Mouse (Mus musculus) ovary, postnatal 10 days (tissue): ENCODE data around the gene Gmip.

Experiments used
- DNase-seq: peaks from one replicate; pipeline ENCODE4 v3.0.0; 2022; ENCODE audit warnings: low spot score

The Gmip gene

DNA sequence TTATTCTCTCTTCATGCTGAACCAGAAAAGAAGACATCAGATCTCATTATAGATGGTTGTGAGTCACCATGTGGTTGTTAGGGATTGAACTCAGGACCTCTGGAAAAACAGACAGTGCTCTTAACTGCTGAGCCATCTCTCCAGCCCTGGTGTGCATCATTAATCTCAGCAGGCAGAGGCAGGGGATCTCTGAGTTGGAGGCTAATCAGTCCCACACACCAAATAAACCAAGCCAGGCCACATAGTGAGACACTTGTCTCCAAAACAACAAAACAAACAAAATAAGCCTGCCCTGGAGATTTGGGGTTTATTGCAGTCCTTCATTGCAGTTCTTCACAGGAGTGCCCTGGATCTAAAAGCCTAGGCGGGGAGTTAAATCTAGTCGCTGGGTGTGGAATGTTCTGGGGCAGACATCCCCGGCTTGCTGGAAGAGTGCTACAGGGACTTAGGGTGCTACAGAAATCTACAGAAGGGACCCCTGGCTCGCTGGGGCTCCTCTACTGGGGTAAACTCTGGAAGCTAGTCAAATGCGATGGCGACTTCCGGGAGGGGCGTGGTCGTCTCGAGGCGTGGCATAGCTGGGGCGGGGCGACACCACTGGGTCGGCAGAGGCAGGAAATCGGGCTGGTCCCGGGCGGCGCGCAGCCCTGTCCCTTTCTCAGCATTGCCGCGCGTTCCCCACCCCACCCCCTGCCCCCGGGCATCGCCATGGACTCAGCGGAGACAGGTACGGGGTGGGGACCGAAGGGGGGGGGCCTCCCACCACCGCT, at the start of gene Gmip:
Gene Gmip, plus strand, starts transcription at position 586 of the 770 bp plus-strand sequence.
- DNase-seq = no peak

DNA sequence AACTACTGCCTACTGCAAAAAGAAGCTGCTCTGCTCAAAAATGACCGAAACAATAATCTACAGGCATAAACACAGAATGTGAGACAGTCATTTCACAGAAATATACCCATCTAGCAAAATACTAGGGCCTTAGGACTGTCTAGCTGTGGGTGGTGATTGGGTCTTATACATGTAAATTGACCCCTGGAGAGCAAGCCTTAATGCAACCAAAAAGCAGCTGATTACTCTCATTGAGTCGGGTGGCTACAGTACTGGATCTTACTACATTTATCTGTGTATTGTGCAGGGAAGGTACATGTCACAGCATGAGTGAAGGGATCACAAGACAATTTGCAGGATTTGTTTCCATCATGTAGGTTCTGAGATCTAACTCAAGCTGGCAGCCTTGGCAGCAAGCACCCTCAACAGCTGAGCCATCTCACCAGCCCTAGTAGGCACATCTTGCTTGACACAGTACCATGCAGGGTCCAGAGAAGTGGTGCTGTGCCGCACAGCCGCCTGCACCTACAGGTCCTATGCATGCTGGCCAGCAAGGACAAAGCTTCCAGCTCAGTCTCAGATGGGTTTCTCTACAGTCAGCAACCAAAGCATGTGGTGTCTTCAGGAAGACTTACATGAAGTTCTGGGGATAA, 46.5 kb upstream of the Gmip start:
- no peak for DNase-seq

DNA sequence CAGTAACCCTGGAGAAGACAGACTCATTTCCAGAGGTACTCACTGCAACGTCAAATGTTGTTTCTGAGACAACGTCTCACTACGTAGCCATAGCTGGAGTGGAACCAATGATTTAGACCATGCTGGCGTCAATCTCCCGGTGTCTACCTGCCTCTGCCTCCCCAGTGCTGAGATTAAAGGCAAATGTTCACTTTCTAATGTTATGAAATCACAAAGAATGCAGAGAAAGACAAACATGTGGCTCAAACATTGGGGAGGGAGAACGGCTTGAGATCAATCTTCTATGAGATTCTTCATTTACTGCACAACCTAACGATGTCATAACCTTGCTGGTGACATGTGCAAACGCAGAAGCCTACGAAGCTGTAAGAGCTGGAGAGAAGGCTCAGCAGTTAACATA, 37.3 kb upstream of the Gmip start:
- no peak for DNase-seq

DNA sequence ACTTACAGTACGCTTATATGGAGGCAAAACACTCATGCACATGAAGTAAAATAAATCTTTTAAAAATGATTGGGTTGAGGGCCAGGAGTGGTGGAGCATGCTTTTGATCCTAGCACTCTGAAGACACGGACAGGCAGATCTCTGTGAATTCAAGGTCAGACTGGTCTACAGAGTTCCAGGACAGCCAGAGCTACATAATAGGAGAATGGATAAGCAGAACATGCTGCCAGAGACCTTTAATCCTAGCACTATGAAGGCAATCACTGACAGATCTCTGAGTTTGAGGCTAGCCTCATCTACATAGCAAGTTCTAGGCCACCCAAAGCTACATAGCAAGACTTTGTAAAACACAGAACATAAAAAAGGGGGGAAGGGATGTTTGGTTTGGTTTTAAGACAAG, 36.4 kb upstream of the Gmip start:
- no peak for DNase-seq

DNA sequence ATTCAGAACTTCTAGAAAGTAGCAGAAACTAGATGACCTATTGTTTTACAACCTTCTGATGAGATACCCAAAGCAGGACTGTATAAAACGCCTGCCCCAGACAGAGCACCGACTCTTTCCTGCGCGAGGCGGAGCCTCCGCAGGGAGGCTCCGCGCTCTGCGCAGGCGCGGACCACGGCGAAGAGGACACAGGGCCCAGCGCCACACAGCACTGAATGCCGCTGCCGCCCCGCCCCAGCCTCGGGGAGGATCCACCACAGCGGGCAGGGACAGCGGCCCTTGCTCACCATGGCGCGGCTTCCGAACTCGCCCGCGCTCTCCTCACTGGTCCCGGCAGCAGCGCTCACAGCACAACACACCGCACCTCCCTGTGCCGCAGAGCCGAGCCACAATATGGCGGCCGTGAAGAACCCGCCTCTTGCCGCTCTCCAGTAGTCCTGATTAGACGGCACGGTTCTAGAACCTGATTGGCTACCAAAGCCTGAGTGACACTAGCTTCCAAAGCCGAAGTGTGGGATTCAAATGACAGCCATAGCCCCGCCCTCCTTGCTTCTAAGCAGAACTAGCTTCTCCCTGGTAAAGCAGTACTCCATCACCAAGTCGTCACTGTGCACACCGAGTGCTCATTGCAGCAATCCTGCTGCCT, 33.9 kb upstream of the Gmip start, which contains the start of gene Gm20422:
Gene Gm20422, minus strand, starts transcription at position 384 of the 646 bp plus-strand sequence.
- peak; percentile 75 for DNase-seq

DNA sequence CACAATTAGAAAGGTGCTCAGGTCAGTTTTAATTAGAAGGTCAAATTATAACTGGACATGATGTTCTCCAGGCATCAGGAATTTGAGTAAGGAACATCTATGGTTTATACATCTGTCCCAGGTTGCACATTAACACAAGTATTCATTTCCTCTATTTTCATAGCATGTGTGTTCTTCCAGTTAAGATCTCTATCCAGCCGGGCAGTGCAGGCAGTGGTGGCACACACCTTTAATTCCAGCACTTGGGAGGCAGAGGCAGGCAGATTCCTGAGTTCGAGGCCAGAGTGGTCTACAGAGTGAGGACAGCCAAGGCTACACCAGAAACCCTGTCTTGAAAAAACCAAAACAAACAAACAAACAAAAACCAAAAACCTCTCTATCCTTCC, 33.3 kb upstream of the Gmip start:
- no peak for DNase-seq

DNA sequence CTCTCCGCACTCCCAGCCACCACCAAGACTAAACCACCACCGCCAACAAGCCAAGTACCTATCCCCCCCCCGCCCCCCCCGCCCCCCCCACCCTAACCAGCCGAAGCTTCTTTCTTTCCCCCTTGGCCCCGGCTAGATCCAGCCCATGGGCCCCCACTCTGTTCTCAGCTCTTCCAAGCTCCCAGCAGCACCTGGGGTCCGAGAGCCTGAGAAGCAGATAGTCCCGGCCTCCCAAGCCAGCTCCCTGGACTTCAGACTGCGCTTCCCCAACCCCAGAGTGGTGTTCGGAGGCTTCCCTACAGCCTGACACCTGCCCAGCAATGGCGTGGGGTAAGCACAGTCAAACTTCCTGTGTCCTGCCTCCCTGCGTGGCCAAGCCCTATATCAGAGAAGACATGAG, 31.4 kb upstream of the Gmip start:
- no peak for DNase-seq

DNA sequence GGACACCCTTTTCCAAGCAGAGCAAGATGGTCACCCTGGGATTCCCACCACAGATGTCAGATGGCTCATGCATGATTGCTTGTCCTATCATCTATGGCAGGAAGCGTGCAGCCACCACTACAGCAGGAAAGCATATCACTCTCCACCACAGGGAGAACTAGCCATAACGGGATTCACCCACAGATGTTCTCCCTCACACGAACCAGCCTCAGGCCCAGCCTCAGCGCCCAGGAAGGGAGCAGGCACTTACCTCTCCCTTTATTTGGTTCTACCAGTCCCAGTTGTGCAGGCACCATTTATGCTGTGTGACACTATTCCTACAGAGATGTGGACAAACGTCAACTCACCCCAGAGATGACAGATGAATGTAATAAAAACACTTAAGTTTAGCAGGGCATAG, 19.4 kb upstream of the Gmip start:
- DNase-seq = no peak

DNA sequence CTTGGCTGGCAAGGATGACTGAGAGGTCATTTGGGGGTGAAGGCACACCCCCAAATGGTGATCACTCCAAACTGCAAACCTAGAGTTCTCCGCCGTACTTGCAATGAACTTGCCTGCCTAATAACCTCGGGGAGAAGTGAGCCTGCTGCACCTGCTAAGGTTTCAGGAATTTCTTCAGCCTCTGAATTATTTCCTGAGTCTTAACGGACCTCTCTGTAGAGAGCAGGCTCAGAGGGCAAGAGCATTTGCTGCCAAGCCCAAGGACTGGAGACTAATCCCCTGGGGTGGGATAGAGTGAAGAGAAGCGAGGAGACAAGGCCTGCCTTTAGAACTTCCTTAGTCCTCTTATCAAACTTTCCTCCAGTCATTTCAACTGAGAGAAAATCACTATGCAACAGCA, 18.7 kb upstream of the Gmip start:
- DNase-seq = no peak

DNA sequence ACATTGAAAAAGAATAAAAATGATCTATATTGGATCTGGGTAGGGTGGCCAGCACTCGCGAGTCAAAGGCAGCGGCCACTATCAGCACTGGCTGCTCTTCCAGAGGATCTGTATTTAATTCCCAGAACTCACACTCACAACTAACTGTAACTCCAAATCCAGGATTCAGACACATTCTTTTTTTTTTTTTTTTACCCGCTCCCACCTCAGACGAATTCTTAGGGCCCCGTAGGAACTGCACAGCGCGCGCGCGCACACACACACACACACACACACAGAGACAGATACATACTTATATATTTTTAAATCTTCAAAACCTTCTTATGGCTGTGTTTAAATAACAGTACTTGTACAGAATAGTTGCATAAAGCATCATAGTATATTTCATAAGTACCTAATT, 18.1 kb upstream of the Gmip start:
- DNase-seq = no peak

DNA sequence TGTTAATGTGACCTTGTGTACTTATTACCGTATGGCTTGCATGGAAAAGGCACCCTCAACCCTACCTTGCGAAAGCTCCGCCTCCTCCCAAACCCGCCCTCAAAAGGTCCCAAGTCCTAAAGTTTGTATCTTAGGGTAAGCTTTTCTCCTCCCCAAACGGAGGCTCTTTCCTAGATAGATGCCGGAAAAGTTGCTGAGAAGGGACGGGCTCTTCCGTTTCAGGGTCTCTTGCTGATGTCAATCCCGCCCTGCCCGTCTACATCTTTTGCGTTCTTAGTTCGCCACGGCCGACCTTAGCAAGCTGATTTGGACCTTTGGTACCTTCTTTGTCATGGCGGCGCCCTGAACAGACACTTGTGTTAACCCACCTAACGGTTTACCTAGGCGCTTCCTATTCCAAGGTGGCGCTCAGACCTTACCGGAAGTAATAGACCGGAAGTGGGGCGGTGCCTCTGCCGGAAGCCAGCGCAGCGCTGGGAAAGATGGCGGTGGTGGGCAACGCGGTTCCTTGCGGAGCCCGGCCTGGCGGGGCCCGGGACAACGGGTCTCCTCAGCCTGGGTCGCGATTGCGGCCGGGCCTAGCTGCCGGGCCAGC, 17.6 kb upstream of the Gmip start, which contains the start of the genes Atp13a1 and Zfp866:
Gene Atp13a1, plus strand, starts transcription at position 391 of the 595 bp plus-strand sequence.
Gene Zfp866, minus strand, starts transcription at position 406 of the 595 bp plus-strand sequence.
- DNase-seq = peak; percentile 82

DNA sequence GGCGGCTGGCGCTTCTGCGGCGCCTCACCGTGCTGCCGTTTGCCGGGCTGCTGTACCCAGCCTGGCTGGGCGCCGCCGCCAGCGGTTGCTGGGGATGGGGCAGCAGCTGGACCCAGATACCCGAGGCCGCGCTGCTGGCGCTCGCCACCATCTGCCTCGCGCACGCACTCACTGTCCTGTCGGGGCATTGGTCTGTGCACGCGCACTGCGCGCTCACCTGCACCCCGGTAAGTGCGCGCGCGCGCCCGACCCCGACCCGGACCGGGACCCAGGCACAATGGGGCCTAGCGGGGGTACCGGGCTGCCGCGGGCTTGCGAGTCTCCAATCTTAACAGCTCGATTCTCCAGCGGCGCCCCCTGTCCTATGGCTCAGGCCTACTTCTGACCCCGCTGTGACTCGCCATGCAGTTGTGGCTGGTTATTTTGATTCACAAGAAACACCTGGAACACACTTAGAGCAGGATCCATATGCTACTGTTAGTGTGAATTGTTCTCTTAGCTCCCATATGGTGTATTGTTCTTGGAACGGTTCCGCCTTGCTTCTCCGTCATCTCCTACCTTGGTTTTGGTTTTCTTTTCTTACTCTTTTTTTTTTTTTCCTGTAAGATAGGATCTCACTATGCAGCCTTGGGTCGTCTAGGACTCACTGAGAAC, 16.9 kb upstream of the Gmip start:
- DNase-seq = no peak

DNA sequence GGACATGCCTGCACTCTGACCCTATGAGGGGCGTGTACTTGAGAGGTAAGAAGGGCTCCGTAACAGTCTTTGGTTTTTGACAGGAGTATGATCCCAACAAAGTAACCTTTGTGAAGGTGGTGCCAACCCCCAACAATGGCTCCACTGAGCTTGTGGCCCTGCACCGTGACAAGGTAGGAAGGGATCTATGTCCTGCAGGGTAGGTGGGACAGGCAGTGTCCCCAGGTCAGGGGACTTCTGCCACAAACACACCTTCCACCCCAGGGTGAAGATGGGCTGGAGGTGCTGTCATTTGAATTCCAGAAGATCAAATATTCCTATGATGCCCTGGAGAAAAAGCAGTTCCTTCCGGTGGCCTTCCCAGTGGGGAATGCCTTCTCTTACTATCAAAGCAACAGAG, 14.8 kb upstream of the Gmip start:
- DNase-seq = no peak

DNA sequence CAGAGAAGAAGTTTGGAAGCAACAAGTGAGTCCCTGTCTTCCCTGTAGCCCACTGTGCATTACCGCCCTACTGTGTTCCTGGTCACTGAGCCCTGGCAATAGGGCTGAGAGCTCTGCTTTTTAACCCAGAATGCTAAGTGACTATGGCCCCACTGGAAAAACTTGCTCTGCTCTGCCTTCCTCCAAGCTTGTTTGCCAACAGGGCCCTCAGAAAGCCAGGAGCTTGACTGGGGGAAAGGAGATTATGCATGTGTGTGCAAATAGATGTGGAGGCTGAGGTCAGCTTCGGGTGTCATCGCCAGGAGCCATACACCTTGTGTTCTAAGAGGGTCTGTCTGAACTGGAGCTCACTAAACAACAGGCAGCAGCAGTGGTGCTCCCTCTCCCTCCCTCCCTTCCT, 14.4 kb upstream of the Gmip start:
- no peak for DNase-seq

DNA sequence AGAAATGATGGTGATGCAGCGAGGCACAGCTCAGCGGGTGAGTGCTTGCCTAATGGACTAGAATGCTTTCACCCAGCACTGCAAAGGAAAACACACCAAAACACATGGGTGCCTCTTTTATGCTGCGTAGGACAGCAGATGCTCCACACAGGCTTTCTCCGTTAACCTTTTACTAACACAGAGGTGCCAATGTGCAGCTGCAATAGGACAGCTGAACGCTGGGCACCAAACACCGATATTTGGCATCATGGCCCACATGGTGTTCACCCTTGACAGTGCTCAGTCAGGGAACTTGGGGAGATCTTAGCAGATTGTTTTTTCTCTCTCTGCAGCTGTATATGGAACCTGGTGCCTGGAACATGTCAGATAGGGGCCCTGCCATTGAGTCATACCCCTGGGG, 13.6 kb upstream of the Gmip start:
- no peak for DNase-seq

DNA sequence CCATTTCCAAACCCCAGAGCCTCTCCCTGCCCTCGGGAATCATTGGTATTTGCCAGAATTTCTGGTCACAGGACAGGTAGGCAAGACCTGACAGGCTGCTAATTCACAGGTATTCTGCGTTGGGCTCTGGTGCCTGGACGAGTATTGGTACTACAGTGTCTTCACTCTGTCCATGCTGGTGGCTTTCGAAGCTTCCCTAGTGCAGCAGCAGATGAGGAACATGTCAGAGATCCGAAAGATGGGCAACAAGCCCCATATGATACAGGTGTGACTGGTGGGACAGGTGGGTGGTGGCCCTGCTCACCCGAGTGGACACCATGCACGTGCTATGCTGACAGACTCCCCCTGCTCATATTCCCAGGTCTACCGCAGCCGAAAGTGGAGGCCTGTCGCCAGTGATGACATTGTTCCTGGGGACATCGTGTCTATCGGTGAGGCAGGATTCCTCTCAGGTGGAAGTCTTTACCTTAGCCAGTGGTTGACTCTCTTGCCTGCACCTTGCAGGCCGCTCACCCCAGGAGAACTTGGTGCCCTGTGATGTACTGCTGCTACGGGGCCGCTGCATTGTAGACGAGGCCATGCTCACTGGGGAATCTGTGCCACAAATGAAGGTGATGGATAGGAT, 11.6 kb upstream of the Gmip start:
- no peak for DNase-seq

DNA sequence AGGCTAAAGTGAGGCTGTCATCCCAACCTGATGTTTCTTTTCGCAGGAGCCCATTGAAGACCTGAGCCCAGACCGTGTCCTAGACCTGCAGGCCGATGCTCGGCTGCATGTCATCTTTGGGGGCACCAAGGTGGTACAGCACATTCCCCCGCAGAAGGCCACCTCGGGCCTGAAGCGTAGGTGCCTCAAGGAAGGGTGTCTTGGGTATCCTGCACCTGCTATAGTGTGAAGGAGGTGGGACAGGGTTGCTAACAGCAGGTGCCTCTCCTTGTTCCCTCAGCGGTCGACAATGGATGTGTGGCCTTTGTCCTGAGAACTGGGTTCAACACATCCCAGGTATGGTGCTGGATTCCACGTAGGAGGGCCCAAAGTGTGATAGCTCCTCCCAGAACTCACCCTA, 10.8 kb upstream of the Gmip start:
- DNase-seq = no peak

DNA sequence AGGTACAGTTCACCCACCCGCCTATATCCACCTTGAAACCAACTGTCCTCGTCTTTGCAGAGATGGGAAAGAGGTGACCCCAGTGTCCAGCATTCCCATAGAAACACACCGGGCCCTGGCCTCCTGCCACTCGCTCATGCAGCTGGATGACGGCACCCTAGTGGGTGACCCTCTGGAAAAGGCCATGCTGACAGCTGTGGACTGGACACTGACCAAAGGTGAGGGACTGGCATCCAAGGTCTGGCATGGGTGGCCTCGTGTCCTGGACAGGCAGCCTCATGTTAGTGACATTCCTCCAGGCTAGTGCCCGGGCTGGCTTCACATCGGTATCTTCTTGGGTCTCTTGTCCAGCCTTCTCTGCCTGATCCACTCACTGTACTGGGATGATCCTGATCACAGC, 9.2 kb upstream of the Gmip start:
- no peak for DNase-seq

DNA sequence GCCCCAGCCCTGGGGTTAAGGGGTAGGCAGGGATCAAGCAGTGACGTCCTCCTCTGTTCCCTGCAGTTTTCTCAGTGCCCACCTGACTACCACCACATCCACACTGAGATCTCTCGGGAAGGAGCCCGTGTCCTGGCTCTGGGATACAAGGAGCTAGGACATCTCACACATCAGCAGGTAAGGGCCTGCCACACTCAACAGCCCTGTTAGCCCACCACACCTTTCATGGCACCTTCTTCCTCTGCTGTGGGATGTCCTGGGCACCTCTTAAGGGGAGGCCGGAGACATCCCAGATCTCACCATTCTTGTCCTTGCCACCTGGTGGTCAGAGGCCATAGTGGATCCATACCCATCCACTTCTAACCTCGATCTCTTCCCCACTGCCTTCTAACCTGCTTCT, 8.5 kb upstream of the Gmip start:
- DNase-seq = no peak

DNA sequence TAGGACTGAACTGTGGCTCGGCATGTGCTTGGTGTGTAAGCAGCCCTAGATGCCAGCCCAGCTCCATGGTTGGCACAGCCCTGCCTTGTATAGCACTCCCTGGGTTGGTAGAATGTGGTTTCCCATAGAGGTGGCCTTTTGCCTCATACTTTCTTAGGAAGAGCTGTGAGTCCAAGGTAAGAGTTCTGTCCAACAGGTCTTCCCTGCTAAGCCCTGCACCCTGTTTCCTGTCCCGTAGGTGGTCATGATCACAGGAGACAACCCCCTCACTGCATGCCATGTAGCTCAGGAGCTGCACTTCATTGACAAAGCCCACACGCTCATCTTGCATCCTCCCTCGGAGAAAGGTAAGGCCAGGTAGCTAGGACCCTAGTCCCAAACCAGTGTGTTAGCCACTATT, 6.7 kb upstream of the Gmip start:
- DNase-seq = no peak

DNA sequence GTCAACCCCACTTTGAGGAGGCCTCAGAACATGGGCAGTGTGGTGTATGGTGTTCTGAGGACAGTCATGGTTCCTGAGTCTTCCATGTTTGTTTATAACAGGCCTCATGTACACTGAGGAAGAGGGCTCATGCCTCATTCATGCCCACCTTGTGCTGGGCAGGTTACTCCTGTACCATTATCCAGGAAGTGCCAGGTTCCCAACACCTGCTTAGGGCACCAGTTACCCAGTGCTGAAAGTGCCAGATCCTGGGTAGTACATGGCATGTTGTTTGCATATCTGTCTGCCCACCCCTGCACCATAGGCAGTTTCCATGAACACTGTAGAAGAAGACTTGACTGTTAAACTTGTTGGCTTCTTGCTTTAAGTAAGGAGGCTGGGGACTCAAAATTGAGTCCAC, 6.3 kb upstream of the Gmip start:
- DNase-seq = no peak

DNA sequence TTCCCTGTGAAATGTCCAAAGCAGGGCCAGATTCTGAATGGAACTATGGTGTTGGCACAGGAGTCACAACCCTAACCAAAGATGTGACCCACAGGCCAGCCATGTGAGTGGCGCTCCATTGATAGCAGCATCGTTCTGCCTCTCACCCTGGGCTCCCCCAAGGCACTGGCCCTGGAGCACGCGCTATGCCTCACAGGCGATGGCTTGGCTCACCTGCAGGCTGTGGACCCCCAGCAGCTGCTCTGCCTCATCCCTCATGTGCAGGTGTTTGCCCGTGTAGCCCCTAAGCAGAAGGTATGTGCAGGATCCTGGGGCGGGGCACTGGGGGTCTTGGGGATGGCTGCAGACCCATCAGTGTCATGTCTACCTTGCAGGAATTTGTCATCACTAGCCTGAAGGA, 5.1 kb upstream of the Gmip start:
- DNase-seq = no peak
